Mouse (Mus musculus): ENCODE measurements around the gene Cyth1. TPM values are rescaled to one million over a fixed set of nuclear protein-coding genes. Genes with fewer than 3 reads are reported as not detected.

Gene Cyth1
- polyA plus RNA-seq, 1 experiment from 2014 or later = 6.1 TPM

GRCm38 (mm10) chr11:118246724-118247123, 1.7 kb downstream of the Cyth1 start:
- H3K27ac ChIP-seq (ENCODE audit: low read depth, low read length) = no peak overlapping the region
- peak overlapping the region; percentile 88 for H3K4me3 ChIP-seq (ENCODE audit: low read depth, low read length)
- DNase-seq (ENCODE audit: low spot score) (no peak), ATAC-seq (replicated peaks; ENCODE audit: low FRiP score) (no peak)
- peak overlapping the region; percentile 100 for H3K4me2 ChIP-seq
- peak overlapping the region; percentile 91 for H3K9ac ChIP-seq (ENCODE audit: low read depth, low read length)
- no peaks in the 10 kb centered on the region for H3K9me3 ChIP-seq (ENCODE audit: control insufficient read depth, low read length)
- H3K36me3 ChIP-seq (ENCODE audit: control insufficient read depth, insufficient read depth, low read length) = no peaks in the 10 kb centered on the region
- no peaks in the 10 kb centered on the region for H3K27me3 ChIP-seq (replicated peaks; ENCODE audit: control insufficient read depth, insufficient read depth, low read length)
- H3K4me1 ChIP-seq (replicated peaks; ENCODE audit: control insufficient read depth, insufficient read depth, low read length) = peaks cover 18% of the 10 kb centered on the region
- WGBS = 71% methylated on average over 5 of the region's 5 CpGs

- Histone ChIP-seq H3K4me2 (no peak overlapping the region), H3K9me3 (ENCODE audit: control insufficient read depth, low read length) (no peaks in the 10 kb centered on the region), H3K27me3 (replicated peaks; ENCODE audit: control insufficient read depth, insufficient read depth, low read length) (no peaks in the 10 kb centered on the region), H3K4me1 (replicated peaks; ENCODE audit: control insufficient read depth, insufficient read depth, low read length) (peaks cover 19% of the 10 kb centered on the region), H3K4me3 (ENCODE audit: low read depth, low read length) (no peak overlapping the region), H3K36me3 (ENCODE audit: control insufficient read depth, insufficient read depth, low read length) (no peaks in the 10 kb centered on the region), H3K27ac (ENCODE audit: low read depth, low read length) (no peak overlapping the region), H3K9ac (ENCODE audit: low read depth, low read length) (no peak overlapping the region)
- 91% methylated on average over 2 of the region's 2 CpGs for WGBS
- no peak for DNase-seq (ENCODE audit: low spot score)
- no peak for ATAC-seq (replicated peaks; ENCODE audit: low FRiP score)
Observed at GRCm38 (mm10) chr11:118245130-118245529, 3.3 kb downstream of the Cyth1 start.

GRCm38 (mm10) chr11:118243627-118244261, 4.6 kb downstream of the Cyth1 start:
- Histone ChIP-seq H3K27me3 (replicated peaks; ENCODE audit: control insufficient read depth, insufficient read depth, low read length) (no peaks in the 10 kb centered on the region), H3K4me1 (replicated peaks; ENCODE audit: control insufficient read depth, insufficient read depth, low read length) (peaks cover 21% of the 10 kb centered on the region), H3K4me2 (no peak overlapping the region), H3K9me3 (ENCODE audit: control insufficient read depth, low read length) (no peaks in the 10 kb centered on the region), H3K36me3 (ENCODE audit: control insufficient read depth, insufficient read depth, low read length) (no peaks in the 10 kb centered on the region), H3K9ac (ENCODE audit: low read depth, low read length) (no peak overlapping the region), H3K27ac (ENCODE audit: low read depth, low read length) (no peak overlapping the region), H3K4me3 (ENCODE audit: low read depth, low read length) (no peak overlapping the region)
- 64% methylated on average over 6 of the region's 6 CpGs for WGBS
- ATAC-seq (replicated peaks; ENCODE audit: low FRiP score) (no peak), DNase-seq (ENCODE audit: low spot score) (no peak)

- no peak overlapping the region for H3K27ac ChIP-seq (ENCODE audit: low read depth, low read length)
- H3K36me3 ChIP-seq (ENCODE audit: control insufficient read depth, insufficient read depth, low read length) = no peaks in the 10 kb centered on the region
- H3K4me2 ChIP-seq = no peak overlapping the region
- H3K4me3 ChIP-seq (ENCODE audit: low read depth, low read length) = no peak overlapping the region
- no peak for DNase-seq (ENCODE audit: low spot score)
- peaks cover 27% of the 10 kb centered on the region for H3K4me1 ChIP-seq (replicated peaks; ENCODE audit: control insufficient read depth, insufficient read depth, low read length)
- no peak for ATAC-seq (replicated peaks; ENCODE audit: low FRiP score)
- no peaks in the 10 kb centered on the region for H3K27me3 ChIP-seq (replicated peaks; ENCODE audit: control insufficient read depth, insufficient read depth, low read length)
- WGBS = 72% methylated on average over 4 of the region's 4 CpGs
- H3K9ac ChIP-seq (ENCODE audit: low read depth, low read length) = no peak overlapping the region
- H3K9me3 ChIP-seq (ENCODE audit: control insufficient read depth, low read length) = no peaks in the 10 kb centered on the region
Observed at GRCm38 (mm10) chr11:118242506-118242905, 5.9 kb downstream of the Cyth1 start.

- Histone ChIP-seq H3K27ac (ENCODE audit: low read depth, low read length) (no peak overlapping the region), H3K9me3 (ENCODE audit: control insufficient read depth, low read length) (no peaks in the 10 kb centered on the region), H3K4me2 (no peak overlapping the region), H3K4me1 (replicated peaks; ENCODE audit: control insufficient read depth, insufficient read depth, low read length) (peaks cover 29% of the 10 kb centered on the region), H3K9ac (ENCODE audit: low read depth, low read length) (no peak overlapping the region), H3K4me3 (ENCODE audit: low read depth, low read length) (no peak overlapping the region), H3K27me3 (replicated peaks; ENCODE audit: control insufficient read depth, insufficient read depth, low read length) (no peaks in the 10 kb centered on the region), H3K36me3 (ENCODE audit: control insufficient read depth, insufficient read depth, low read length) (no peaks in the 10 kb centered on the region)
- DNase-seq (ENCODE audit: low spot score) (no peak), ATAC-seq (replicated peaks; ENCODE audit: low FRiP score) (no peak)
- WGBS = 74% methylated on average over 4 of the region's 4 CpGs
Observed at GRCm38 (mm10) chr11:118240388-118240787, 8.0 kb downstream of the Cyth1 start.

- Histone ChIP-seq H3K4me2 (no peak overlapping the region), H3K9ac (ENCODE audit: low read depth, low read length) (no peak overlapping the region), H3K36me3 (ENCODE audit: control insufficient read depth, insufficient read depth, low read length) (no peaks in the 10 kb centered on the region), H3K4me3 (ENCODE audit: low read depth, low read length) (no peak overlapping the region), H3K4me1 (replicated peaks; ENCODE audit: control insufficient read depth, insufficient read depth, low read length) (peaks cover 33% of the 10 kb centered on the region), H3K9me3 (ENCODE audit: control insufficient read depth, low read length) (no peaks in the 10 kb centered on the region), H3K27me3 (replicated peaks; ENCODE audit: control insufficient read depth, insufficient read depth, low read length) (no peaks in the 10 kb centered on the region), H3K27ac (ENCODE audit: low read depth, low read length) (peak overlapping the region; percentile 3; the same call in 1 of the 2 replicates)
- ATAC-seq (replicated peaks; ENCODE audit: low FRiP score) (no peak), DNase-seq (ENCODE audit: low spot score) (no peak)
- WGBS = 65% methylated on average over 14 of the region's 14 CpGs
Observed at GRCm38 (mm10) chr11:118239281-118240198, 8.9 kb downstream of the Cyth1 start.

GRCm38 (mm10) chr11:118236520-118237190, 11.7 kb downstream of the Cyth1 start:
- no peaks in the 10 kb centered on the region for H3K36me3 ChIP-seq (ENCODE audit: control insufficient read depth, insufficient read depth, low read length)
- H3K27me3 ChIP-seq (replicated peaks; ENCODE audit: control insufficient read depth, insufficient read depth, low read length) = no peaks in the 10 kb centered on the region
- no peaks in the 10 kb centered on the region for H3K9me3 ChIP-seq (ENCODE audit: control insufficient read depth, low read length)
- ATAC-seq (replicated peaks; ENCODE audit: low FRiP score) = peak; percentile 31; the same call in 1 of the 2 replicates
- H3K27ac ChIP-seq (ENCODE audit: low read depth, low read length) = peak overlapping the region; percentile 64; the same call in 1 of the 2 replicates
- H3K4me2 ChIP-seq = no peak overlapping the region; the same call in 1 of the 2 replicates
- 34% methylated on average over 6 of the region's 6 CpGs for WGBS
- 0 out of 2 replicates have a peak overlapping the region, but pooled peaks have one; percentile 12 for H3K9ac ChIP-seq (ENCODE audit: low read depth, low read length)
- no peak for DNase-seq (ENCODE audit: low spot score)
- H3K4me3 ChIP-seq (ENCODE audit: low read depth, low read length) = no peak overlapping the region
- H3K4me1 ChIP-seq (replicated peaks; ENCODE audit: control insufficient read depth, insufficient read depth, low read length) = peaks cover 33% of the 10 kb centered on the region

- ATAC-seq (replicated peaks; ENCODE audit: low FRiP score) (no peak), DNase-seq (ENCODE audit: low spot score) (no peak)
- Histone ChIP-seq H3K27ac (ENCODE audit: low read depth, low read length) (peak overlapping the region; percentile 45; the same call in 1 of the 2 replicates), H3K4me3 (ENCODE audit: low read depth, low read length) (no peak overlapping the region), H3K27me3 (replicated peaks; ENCODE audit: control insufficient read depth, insufficient read depth, low read length) (no peaks in the 10 kb centered on the region), H3K36me3 (ENCODE audit: control insufficient read depth, insufficient read depth, low read length) (no peaks in the 10 kb centered on the region), H3K4me1 (replicated peaks; ENCODE audit: control insufficient read depth, insufficient read depth, low read length) (peaks cover 38% of the 10 kb centered on the region), H3K9ac (ENCODE audit: low read depth, low read length) (no peak overlapping the region), H3K9me3 (ENCODE audit: control insufficient read depth, low read length) (no peaks in the 10 kb centered on the region), H3K4me2 (no peak overlapping the region)
- WGBS = 63% methylated on average over 7 of the region's 7 CpGs
Observed at GRCm38 (mm10) chr11:118234929-118235328, 13.5 kb downstream of the Cyth1 start.

Data from liver, embryonic 11.5 days (tissue).